Mouse (Mus musculus): ENCODE data around the gene Cdhr5.

The Cdhr5 gene

GRCm38 (mm10) chr7:141276546-141276945, at the start of gene Cdhr5:
TSS of gene Cdhr5 (minus strand) at chr7:141276786.
- no peak for DNase-seq (ENCODE audit: low read depth, low spot score)

GRCm38 (mm10) chr7:141324686-141325085, 48.1 kb upstream of the Cdhr5 start:
- DNase-seq (ENCODE audit: low read depth, low spot score), result no peak

GRCm38 (mm10) chr7:141319446-141319845, 42.9 kb upstream of the Cdhr5 start:
- no peak for DNase-seq (ENCODE audit: low read depth, low spot score)

GRCm38 (mm10) chr7:141317619-141318132, 41.1 kb upstream of the Cdhr5 start:
- DNase-seq (ENCODE audit: low read depth, low spot score), result no peak

- no peak for DNase-seq (ENCODE audit: low read depth, low spot score)
Measured at GRCm38 (mm10) chr7:141315974-141316373, 39.4 kb upstream of the Cdhr5 start.

- DNase-seq (ENCODE audit: low read depth, low spot score), result no peak
Measured at GRCm38 (mm10) chr7:141315076-141315475, 38.5 kb upstream of the Cdhr5 start.

GRCm38 (mm10) chr7:141314416-141314815, 37.8 kb upstream of the Cdhr5 start:
- DNase-seq (ENCODE audit: low read depth, low spot score), result no peak

GRCm38 (mm10) chr7:141304537-141304936, 28.0 kb upstream of the Cdhr5 start:
- DNase-seq (ENCODE audit: low read depth, low spot score), result no peak

- DNase-seq (ENCODE audit: low read depth, low spot score), result no peak
Measured at GRCm38 (mm10) chr7:141302702-141303268, 26.2 kb upstream of the Cdhr5 start.

- no peak for DNase-seq (ENCODE audit: low read depth, low spot score)
Measured at GRCm38 (mm10) chr7:141301386-141301785, 24.8 kb upstream of the Cdhr5 start.

- no peak for DNase-seq (ENCODE audit: low read depth, low spot score)
Measured at GRCm38 (mm10) chr7:141299175-141299574, 22.6 kb upstream of the Cdhr5 start.

GRCm38 (mm10) chr7:141297926-141298650, 21.5 kb upstream of the Cdhr5 start:
- DNase-seq (ENCODE audit: low read depth, low spot score), result no peak

- DNase-seq (ENCODE audit: low read depth, low spot score), result no peak
Measured at GRCm38 (mm10) chr7:141294479-141294878, 17.9 kb upstream of the Cdhr5 start.

- peak; percentile 17 for DNase-seq (ENCODE audit: low read depth, low spot score)
Measured at GRCm38 (mm10) chr7:141293852-141294471, 17.4 kb upstream of the Cdhr5 start.

GRCm38 (mm10) chr7:141292583-141293388, 16.2 kb upstream of the Cdhr5 start:
- DNase-seq (ENCODE audit: low read depth, low spot score), result no peak

GRCm38 (mm10) chr7:141291921-141292582, 15.5 kb upstream of the Cdhr5 start, which contains the start of gene Drd4:
TSS of gene Drd4 (plus strand) at chr7:141292006.
- DNase-seq (ENCODE audit: low read depth, low spot score), result peak; percentile 39

GRCm38 (mm10) chr7:141288042-141288441, 11.5 kb upstream of the Cdhr5 start:
- DNase-seq (ENCODE audit: low read depth, low spot score), result no peak

GRCm38 (mm10) chr7:141282756-141283155, 6.2 kb upstream of the Cdhr5 start:
- DNase-seq (ENCODE audit: low read depth, low spot score), result no peak

GRCm38 (mm10) chr7:141281442-141281841, 4.9 kb upstream of the Cdhr5 start:
- DNase-seq (ENCODE audit: low read depth, low spot score), result no peak

- peak; percentile 64 for DNase-seq (ENCODE audit: low read depth, low spot score)
Measured at GRCm38 (mm10) chr7:141278766-141279590, 2.4 kb upstream of the Cdhr5 start, which contains the start of gene Sct. TSS of gene Sct (minus strand) at chr7:141279133.

Measured in forelimb bud, embryonic 11.5 days (tissue).